Mouse (Mus musculus) testis, postnatal 10 days (tissue): Measurements from ENCODE around the gene Rab29.
"Not testable (repeated sequence)": the region's sequence is repeated elsewhere in the genome, so short reads cannot be mapped to it uniquely, and the experiment has no call there.

Source experiments
- DNase-seq: peaks from one replicate; pipeline ENCODE4 v3.0.0; 2021; ENCODE audit warnings: low spot score

The Rab29 gene

DNA sequence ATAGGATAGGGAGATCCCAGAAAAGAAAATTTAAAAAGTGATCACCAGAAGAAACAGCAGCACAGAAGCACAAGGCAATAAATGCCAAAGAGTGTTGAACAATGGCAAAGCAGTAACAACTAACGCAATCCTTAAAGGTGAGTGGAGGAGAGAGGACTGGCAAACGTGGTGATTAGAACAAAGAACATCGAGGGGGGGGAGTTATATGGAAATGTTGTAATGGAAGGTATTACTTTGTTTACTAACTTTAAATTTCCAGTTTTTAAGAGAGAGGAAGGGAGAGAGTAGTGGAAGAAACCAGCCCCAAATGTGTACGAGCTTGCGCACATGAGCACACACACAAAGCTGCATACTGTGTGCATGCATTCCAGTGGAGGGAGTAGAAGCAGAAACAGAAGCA is 1.4 kb upstream of the Rab29 start:
- DNase-seq = no peak

GRCm38 (mm10) chr1:131866304-131866999 is 572 bp upstream of the Rab29 start:
- DNase-seq = no peak

DNA sequence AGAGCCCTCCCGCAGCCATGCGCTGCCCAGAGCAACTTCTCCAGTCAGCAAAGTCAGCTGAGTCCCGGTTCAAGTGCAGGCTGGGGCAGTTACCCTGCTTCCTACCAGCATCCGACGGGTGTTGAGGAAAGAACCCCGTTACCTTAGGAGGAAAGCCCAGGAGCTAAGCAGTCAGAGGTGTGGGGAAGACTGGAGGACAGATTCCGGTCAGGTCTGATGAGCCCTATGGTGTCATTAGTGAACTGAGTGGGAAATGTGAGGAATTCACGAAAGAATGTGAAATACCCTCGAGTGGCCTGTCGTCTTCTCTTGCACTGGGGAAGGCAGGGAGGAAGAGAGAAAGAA is 894 bp downstream of the Rab29 start:
- no peak for DNase-seq

DNA sequence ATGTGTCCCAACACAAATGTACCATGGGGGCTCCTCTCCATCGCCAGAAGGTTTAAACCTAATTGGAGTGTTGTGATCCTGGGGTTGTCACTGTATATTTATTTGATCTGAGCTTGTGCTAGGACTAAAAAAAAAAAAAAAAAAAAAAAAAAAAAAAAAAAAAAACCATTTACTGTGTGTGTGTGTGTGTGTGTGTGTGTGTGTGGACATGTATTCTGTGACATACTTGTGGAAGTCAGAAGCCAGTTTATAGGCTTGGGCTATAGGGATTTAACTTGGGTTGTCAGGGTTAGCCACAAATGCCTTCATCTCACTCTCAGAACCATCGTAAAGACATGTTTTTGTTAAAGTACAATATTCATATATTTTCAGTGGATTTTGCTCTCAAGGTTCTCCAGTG is 2.5 kb downstream of the Rab29 start:
- DNase-seq = no peak

GRCm38 (mm10) chr1:131872856-131873255 is 5.8 kb downstream of the Rab29 start:
- DNase-seq = no peak

DNA sequence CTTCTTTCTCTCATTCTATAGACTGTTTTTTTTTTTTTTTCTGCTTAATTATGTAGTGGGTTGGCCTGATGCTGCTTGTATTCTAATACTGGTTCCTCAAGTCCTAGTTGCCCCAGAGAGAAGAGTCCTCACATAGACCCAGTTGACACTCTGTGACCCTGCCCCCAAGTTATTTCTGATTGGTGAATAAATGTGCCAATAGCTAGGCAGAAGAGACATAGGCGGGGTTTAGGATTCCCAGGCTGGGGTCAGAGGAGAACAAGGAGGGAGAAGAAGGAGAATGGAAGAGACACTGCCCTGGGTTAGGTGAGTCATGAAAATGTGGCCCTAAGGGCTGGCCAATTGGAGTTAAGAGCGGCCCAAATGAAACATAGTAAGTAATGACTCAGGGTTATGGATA is 12.8 kb downstream of the Rab29 start:
- DNase-seq = no peak

DNA sequence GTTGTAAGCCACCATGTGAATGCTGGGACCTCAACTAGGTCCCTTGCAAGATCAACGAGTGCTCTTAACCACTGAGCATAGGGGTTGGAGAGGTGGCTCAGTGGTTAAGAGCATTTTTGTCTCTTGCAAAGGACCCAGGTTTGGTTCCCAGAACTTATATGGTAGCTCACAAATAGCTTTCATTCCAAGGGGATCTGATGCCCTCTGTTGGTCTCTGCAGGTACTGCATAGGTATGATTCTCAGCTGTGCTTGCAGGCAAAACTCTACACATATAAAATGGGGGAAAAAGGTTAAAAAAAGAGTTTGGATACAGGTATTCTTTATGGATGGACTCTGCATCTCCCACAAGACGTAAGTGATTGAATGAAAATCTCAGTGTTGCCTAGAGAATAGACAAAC is 15.8 kb downstream of the Rab29 start:
- no peak for DNase-seq

DNA sequence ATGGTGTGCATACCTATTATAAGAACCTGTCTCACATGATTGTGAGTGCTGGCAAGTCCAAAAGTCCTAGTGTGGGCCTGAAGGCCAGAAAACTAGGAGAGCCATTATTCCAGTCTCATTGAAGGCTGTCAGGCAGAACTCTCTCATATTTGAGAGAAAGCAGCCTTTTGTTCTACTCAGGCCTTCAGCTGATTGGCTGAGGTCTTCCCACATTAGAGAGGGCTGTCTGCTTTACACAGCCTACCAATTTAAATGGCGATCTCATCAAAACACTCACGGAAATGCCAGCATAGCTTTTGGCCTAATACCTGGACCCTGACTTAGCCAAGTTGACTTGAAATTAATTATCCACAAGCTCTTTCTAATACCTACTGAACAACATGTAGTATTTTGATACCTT is 19.1 kb downstream of the Rab29 start:
- no peak for DNase-seq

- no peak for DNase-seq
Measured at GRCm38 (mm10) chr1:131886641-131887040, 19.6 kb downstream of the Rab29 start.

DNA sequence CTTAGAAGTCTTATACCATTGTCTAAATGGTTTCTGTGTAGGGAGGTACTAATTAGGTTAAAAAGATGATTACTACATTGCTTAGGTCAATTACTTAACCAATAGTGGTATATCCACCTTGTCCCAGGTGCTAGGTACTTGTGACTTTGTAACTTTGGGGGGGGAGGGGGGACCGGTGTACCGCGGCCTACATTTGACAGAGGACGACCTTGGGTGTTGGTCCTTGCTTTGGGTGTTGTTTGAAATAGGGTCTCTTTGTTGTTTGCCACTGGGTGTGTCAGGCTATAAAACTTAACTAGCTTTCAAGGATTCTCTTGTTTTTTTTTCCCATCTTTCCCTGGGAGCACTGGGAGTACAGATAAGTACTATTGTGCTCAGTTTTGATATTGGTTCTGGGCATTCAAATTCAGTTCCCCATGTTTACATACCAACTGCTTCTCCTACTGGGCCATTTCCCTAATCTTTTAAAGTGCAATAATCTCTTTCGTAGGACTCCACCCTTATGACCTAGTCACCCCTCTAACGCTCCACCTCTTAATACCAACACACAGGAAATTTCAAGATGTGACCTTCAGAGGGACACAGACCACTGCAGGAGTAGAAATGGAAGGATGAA is 23.1 kb downstream of the Rab29 start:
- no peak for DNase-seq

DNA sequence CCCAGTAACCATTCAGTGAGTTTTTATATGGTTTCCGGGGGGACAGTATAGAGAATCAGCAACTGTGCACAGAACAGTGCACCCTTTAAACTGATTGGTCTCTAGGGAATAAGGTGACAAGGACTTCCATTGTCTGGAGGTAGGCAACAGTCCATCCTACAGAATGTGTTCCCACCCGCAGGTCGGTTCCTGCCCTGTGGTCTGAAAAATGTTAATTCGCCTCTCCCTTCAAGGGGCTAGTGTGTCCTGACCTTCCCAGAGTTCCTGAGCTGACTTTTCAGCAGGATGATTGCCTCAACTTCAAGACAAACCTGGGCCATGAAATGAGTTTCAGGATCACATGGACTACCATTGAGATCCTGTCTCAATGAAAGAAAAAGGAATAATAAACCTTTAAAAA is 24.4 kb downstream of the Rab29 start:
- DNase-seq = no peak

DNA sequence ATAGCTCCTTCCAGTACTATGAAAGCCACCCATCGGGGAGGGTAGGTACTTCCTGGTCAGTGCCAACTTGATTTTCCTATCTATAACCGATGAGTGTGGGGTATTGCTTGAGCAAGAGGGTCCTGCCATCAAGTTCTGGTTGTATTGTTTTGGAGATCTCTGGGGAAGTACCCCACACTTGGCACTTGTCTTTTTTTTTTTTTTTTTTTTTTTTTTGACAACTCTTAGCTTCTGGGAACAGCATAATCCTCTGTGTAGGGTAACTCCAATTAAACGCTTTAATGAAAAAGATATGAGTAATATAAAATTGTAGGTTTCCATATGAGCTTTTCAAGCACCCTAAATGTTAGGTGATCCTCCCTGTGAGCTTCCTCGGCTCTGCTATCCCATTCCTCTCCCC is 35.7 kb downstream of the Rab29 start:
- no peak for DNase-seq

- DNase-seq = no peak
Measured at GRCm38 (mm10) chr1:131903251-131903650, 36.2 kb downstream of the Rab29 start.

DNA sequence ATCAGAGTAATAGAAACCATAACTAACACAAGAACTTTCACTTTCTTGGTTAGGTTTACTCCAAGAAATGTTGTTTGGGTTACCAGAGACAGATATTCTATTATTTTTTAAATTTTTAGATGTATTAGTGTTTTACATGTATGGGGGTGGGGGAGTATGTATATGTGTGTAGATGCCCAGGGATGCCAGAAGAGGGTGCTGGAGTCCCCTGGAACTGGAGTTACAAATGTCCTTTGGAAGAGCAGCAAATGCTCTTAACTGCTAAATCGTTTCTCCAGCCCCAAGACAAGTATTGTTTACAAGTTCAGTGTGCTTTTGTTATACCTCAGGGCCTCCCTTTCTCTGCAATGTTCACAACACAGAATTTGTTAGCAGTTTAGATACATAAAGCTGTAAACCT is 38.5 kb downstream of the Rab29 start:
- no peak for DNase-seq

DNA sequence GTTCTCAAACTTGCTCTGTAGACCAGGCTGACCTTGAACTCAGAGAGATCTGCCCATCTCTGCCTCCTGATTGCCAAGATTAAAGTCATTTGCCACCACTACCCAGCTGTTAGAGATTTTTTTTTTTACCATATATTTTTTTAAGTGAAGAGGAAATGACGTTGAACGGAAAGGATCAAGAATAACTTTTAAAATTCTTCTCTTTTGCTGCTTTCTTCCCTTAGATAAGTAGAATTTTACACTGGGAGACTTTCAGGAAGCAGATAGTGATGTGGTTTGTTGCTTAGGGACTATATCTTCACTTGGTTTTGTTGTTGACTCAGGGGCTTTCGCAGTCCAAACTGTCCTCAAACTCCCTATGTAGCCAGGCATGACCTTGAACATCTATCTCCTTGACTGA is 41.4 kb downstream of the Rab29 start:
- DNase-seq = no peak

GRCm38 (mm10) chr1:131909236-131909635 is 42.2 kb downstream of the Rab29 start:
- DNase-seq = not testable (repeated sequence)

- peak; percentile 100 for DNase-seq
Measured at GRCm38 (mm10) chr1:131910001-131910648, 43.1 kb downstream of the Rab29 start, which contains the start of gene Nucks1. TSS of gene Nucks1 (plus strand) at chr1:131910534.

DNA sequence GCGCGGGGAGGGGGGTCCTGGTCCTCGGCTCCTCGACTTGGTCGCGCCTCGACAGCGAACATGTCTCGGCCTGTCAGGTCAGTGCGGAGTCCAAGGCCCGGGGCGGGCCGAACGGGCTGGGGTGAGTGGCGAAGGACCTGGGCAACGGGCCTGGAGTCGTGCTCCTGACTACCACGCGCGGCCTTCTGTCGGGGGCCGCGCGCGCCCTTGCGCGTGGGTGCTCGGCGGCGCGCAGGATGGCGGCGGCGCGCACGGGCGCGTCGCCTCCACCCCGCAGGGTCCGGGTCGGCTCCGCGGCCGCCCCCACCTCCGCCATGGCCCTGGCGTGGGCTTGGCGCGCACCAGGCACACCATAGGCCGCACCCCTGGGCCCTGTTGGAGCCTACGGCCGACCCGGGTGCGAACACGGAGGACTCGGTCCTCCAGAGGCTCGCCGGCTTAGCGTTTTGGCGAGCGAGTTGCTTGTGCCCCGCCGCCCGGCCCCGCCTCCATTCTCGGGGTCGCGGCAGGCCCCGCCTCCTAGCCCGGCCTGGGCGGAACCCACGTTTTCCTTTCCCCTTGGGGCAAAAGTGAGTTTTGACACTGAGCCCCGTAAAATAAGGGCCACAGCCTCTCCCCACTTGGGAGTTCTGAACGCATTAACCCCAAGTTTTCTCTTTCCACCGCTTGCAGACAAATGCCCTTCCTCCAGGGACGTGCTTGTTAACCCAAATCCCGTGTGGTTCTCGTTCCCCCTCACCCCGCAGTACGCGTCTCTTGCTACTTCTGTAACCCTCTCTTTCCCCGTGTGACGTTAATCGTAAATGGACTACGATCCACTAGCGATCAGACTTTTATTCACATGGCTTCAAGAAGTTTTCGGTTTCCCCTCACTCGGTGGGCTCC is 43.9 kb downstream of the Rab29 start:
- DNase-seq = peak; percentile 92

DNA sequence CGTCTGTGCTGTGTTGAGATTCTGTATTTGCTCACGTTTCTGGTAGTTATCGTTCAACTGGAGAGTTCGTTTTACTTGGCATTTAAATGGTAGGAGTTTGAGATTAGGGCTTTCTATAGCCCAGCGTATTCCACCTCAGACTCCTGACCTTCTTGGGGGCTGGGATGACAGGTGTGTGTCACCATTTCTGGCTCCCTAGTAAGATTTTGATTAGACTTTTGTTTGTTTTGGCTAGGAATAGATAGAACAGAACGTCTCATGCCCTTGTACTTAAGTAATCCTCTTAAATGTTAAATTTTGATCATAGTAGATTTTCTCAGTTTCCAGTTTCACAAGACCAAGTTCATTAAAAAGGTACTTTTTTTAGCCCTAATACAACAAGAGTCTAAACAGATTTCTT is 50.6 kb downstream of the Rab29 start:
- no peak for DNase-seq

DNA sequence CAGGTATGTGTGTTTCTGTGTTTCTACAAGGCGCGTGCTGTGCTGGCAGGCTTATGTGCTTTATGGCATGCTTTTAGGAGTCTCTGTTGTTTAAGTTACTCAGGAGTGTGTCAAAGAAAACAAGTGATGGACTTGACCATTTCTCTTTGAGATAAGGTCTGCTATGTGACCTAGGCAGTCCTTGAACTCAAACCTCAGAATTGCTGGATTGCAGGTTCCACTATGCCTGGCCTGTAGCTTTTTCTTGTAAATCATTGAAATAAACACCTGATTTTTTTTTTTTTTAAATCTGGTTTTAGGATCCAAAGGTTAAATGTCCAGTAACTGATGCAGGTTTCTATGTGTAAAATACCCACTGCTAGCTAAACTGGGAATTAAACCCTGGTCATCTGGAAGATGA is 52.0 kb downstream of the Rab29 start:
- DNase-seq = no peak

DNA sequence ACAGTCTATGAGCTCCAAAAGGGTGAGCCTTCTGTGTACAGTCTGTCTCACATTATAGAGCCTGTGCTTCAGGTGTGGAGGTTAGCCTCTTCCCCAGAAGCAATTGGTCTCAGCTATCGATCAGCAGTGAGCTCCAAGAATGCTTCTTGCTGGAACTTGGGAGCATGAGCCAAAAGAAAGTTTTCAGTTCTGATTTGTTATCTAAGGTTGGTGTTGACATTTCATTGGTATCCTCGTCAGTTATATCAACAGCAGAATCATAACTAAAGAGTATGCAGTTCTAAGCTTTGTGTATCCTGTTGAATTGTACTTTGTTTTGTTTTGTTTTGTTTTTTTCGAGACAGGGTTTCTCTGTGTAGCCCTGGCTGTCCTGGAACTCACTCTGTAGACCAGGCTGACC is 55.1 kb downstream of the Rab29 start:
- DNase-seq = no peak
